Mouse (Mus musculus) gastrocnemius, postnatal 4 days (tissue): ENCODE measurements around the gene Slx1b. TPM values are rescaled to one million over a fixed set of nuclear protein-coding genes. Genes with fewer than 3 reads are reported as not detected.
"Not testable (repeated sequence)": the region's sequence is repeated elsewhere in the genome, so short reads cannot be mapped to it uniquely, and the experiment has no call there.

Experiments used
- DNase-seq, 2 experiments: peaks; one replicate each; pipeline ENCODE4 v3.0.0; 2021 to 2022; ENCODE audit warnings: low spot score in 2 of 2, mixed read lengths in 2 of 2
- total RNA-seq, 2 experiments: library from RNA; stranded (reverse); gene quantifications; 2 replicates each; pipeline ENCODE4 v1.2.3; 2021

Slx1b gene
- total RNA-seq, 2 experiments from 2014 or later: 7.0 to 7.4 TPM

GRCm38 (mm10) chr7:126702861-126703756 lies 7.5 kb upstream of the Slx1b start:
- no peak for DNase-seq

DNA sequence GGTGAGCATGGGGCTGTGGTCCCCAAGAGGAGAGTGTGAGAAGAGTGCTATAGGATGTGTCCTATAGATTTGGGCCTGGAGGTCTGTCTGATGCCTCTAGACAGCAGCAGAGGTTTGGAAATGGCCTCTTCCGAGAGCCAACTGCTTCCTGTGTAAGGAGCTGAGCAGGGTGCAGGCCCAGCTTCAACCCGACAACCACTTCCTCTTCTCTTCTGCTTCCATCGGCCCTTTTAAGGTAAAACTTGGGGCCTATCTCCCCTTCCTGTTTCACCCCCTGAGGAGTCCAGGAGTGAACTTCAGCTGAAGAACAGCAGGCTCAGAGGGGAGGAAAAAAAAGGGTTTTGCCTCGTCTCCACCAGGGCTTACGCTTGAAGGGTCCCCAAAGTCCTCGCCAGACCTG lies 6.8 kb upstream of the Slx1b start:
- DNase-seq: no peak

GRCm38 (mm10) chr7:126701559-126702357 lies 6.2 kb upstream of the Slx1b start:
- no peak for DNase-seq

GRCm38 (mm10) chr7:126701070-126701469 lies 5.5 kb upstream of the Slx1b start:
- peak; percentile 76 to 87 for DNase-seq

DNA sequence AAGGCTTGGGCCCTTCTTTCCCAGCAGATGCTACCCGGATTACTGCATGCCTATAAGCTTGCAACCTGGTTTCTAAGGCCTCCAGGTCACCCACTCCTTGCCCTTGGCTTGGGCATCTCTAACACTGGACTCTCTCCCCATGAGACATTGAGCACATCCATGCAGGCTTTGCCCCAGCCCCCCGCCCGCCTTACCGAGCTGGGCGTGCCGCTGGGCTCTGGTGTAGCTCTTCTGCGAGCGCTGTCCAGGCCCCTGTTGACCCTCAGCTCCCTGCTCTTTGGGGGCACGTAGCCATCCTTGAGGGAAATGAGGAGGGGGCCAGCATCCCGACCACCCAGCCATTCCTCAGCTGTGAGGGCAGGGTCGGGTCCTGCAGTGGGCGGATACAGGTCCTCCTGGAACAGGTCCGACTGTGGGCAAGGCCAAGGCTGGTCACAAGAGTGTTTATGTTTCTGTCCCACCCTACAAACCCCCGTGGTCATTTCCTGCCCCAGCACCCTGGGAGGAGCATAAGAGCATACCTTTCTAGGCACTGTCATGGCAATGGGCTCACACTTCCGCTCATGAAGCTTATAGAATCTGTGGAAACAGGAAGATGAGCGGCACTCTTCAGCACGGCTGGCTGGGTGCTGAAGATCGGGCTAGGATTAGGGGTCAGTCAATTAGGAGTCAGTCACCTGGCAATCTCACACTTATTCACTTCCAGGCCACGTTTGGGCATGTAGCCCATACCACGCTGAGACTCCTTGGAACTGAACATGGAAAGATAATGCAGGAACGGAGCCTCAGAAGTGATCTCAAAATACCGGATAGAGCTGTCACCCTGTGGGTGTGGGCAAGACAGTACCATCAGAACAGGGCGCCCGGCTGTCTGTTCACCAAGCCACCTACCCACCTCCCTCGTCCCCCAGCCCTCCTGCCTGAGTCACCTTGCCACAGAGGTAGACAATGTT lies 4.8 kb upstream of the Slx1b start:
- no peak for DNase-seq

GRCm38 (mm10) chr7:126697838-126698237 lies 2.3 kb upstream of the Slx1b start:
- no peak for DNase-seq

GRCm38 (mm10) chr7:126696886-126697285 lies 1.3 kb upstream of the Slx1b start:
- no peak for DNase-seq

- DNase-seq: no peak
Observed at GRCm38 (mm10) chr7:126696303-126696702, 719 bp upstream of the Slx1b start.

GRCm38 (mm10) chr7:126695210-126695611 lies 373 bp downstream of the Slx1b start, which contains the start of gene Bola2:
Gene Bola2 (plus strand): TSS chr7:126695401.
- peak; percentile 47 to 75 for DNase-seq

DNA sequence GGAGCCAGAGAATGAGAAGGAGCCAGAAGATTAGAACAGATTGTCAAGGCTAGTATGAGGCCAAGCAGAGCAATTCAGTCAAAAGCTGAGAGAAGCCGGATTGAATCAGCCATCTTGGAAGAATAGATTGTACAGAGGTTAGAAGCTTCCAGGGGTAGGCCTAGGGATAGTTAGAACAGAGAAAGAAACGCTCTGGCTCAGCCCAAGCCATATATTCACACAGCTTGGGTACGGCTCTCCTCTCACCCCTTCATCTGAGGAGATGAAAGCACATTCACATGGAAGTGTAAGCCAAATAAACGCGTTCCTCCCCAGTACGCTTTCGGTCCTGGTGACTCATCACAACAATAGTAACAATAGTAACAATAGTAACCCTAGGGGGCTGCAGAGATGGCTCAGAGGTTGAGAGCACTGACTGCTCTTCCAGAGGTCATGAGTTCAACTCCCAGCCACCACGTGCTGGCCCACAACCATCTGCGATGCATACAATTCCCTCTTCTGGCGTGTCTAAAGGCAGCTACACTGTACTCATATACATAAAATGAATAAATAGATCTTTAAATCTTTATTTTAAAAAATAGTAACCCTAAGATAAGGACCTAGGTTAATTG lies 1.0 kb downstream of the Slx1b start:
- no peak for DNase-seq

- DNase-seq: no peak
Observed at GRCm38 (mm10) chr7:126693781-126694180, 1.8 kb downstream of the Slx1b start.

DNA sequence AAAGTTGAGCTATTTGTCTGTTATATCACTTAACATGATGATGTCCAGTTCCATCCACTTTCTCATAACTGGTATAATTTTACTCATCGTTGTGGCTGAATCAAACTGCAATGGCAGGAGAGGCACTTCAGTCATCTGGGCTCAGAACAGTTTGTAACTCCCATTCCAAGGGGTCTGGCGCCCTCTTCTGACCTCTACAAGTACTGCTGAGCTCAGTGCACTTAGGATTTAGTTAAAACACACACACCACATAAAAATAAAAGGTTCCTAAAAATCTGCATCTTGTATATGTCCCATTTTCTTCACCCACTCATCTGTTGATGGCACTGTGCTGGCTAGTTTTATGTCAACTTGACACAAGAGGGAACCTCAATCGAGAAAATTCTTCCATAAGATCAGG lies 2.3 kb downstream of the Slx1b start:
- DNase-seq: peak; percentile 66 to 83

- DNase-seq: no peak
Observed at GRCm38 (mm10) chr7:126692426-126692825, 3.2 kb downstream of the Slx1b start.

DNA sequence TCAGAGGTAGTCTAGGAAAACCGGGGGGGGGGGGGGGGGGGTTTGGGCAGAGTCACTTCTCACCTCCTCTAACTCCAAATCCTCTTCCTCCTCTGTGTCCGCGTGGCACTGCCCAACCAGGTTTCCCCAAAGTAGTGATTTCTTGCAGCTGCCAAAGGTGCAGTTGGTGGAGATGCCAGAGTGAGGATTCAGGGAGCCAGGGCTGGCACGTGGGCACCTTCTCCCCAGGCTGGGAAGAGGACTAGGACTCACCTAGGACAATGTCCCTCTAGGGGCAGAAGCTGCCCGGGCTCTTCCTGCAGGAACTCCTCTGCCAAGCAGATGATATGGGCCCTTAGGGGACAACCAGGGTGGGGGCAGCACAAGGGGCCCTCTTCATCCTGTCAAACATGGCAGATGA lies 3.9 kb downstream of the Slx1b start:
- no peak for DNase-seq

- DNase-seq: no peak
Observed at GRCm38 (mm10) chr7:126690737-126691136, 4.8 kb downstream of the Slx1b start.

DNA sequence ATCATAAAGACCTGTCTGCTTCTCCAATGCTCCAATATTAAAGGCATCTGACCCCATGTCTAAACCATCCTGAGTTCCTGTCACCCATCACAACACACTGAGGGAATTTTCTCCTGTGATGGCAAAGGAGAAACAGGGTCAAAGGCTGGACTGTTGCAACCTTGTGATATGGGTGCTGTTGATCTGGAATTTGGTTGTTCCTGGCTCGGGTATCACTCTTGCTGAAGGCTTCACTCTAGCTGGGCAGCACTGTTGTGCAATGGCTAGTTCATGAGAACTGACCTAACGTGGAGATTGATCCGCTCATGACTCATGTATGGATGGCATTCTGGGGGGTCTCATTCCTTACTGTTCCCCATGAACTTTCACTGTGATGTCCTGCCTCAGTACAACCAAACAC lies 6.6 kb downstream of the Slx1b start:
- DNase-seq: no peak

DNA sequence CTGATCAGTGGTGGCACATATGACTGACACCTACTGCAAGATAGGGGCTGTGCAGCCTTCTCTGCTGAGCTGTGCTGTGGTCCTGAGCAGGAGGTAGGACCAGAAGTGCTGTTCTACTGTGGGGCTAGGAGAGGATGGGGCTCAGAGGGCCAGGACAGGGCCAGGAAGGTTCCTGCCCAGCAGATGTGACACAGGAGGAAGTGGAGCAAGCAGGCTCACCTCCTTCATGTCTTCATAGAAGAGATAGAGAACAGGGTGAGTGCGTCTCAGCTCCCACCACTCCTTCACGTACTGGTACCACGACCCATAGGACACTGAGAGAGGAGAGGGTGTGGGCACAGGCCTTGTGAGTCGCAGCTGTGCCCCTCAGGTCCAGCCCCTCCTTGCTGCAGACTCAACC lies 7.4 kb downstream of the Slx1b start:
- DNase-seq: not testable (repeated sequence)

DNA sequence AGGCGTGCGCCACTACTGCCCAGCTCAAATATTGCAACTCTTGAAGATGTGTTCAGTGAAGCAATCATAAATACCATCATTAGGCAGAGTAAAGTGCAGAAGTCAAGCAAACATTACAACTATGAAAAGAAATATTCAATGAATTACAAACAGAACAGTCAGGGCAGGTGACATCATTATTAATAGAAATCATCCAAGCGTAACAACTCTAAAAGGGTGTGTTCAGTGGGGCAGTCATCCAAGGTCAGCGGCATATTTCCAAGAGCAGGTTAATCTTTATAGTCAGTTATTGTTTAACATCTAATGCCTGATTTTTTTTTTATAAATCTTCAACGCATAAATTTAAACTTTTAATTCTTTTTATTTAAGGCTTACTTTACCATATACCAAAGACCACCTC lies 14.4 kb downstream of the Slx1b start:
- no peak for DNase-seq

DNA sequence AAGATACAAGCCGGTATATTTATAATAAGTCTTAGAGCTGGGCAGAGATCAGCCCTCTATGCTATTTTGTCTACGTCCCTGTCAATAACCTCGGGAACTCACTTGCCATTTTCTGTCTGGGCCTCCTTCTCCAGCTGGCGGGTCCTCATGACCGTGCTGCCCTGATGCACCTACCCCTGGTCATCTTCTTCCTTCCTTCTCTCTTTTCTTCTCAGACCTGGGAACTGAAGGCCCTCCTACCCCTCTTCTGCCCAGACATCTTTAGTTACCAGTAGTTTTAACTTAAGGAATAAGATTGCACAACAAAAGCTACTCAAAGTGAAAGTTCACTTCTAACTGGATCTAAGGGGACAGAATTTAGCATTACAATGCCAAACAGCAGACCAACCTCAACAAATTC lies 15.9 kb downstream of the Slx1b start:
- DNase-seq: no peak

GRCm38 (mm10) chr7:126678545-126679341 lies 16.8 kb downstream of the Slx1b start:
- no peak for DNase-seq
